Mouse (Mus musculus): ENCODE data around the gene Pgm5. TPM values are rescaled to one million over a fixed set of nuclear protein-coding genes. Genes with fewer than 3 reads are reported as not detected.

The Pgm5 gene
- polyA plus RNA-seq, 1 experiment, result 0.18 TPM

DNA sequence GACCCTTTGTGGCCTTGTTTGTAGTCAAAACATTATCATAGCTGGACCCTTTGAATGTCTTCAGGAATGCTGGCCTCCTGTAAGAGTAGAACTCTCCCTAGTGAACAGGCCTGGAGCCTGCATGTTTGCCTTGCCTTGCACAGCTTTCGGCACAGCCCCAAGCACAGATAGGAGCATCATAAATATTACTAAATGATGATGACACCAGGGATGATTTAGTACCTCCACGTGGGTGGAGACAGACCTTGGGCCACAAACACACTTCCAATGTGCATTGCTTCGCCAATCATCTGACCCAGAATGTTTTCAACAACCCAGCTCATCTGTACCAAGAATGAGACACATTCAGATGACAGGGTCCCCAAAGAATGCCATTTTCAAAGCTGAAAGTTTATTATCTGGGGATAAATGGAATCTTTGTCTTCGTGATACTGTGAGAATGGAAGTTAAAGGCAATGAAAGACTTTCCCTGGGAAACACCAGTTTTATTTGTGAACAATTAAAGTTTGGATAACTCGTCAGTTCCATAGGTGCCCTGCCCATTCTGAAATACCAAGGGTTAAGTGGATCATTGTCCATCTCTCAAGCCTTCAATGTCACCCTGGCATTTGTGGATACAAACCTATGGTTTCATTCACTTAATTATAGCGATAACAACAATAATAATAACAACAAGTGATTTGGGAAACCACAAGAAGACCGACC is 49.4 kb downstream of the Pgm5 start:
- H3K4me1 ChIP-seq (ENCODE audit: control insufficient read depth, insufficient read depth, low read length), result no peaks in the 10 kb centered on the region
- H3K36me3 ChIP-seq (ENCODE audit: control insufficient read depth, insufficient read depth, low read length, poor library complexity, severe bottlenecking), result no peaks in the 10 kb centered on the region
- H3K9ac ChIP-seq (ENCODE audit: low read depth, poor library complexity, severe bottlenecking), result no peak overlapping the region
- no peak overlapping the region for H3K27ac ChIP-seq (ENCODE audit: insufficient read depth, low read length)
- no peaks in the 10 kb centered on the region for H3K27me3 ChIP-seq (ENCODE audit: control insufficient read depth, insufficient read depth, low read length, poor library complexity, severe bottlenecking)
- H3K4me3 ChIP-seq (ENCODE audit: low read depth, low read length), result no peak overlapping the region
- TF ChIP-seq EP300 (IDR thresholded peaks at IDR 0.05; ENCODE audit: insufficient read depth, low read depth, low read length), result no peak
- TF ChIP-seq CTCF (IDR thresholded peaks at IDR 0.05; ENCODE audit: low read depth, low read length), result no peak
- TF ChIP-seq POLR2A (IDR thresholded peaks at IDR 0.05; ENCODE audit: insufficient read depth, low read length), result no peak
- H3K9me3 ChIP-seq (replicated peaks; ENCODE audit: control insufficient read depth, insufficient read depth, low read length, poor library complexity, severe bottlenecking), result no peaks in the 10 kb centered on the region

DNA sequence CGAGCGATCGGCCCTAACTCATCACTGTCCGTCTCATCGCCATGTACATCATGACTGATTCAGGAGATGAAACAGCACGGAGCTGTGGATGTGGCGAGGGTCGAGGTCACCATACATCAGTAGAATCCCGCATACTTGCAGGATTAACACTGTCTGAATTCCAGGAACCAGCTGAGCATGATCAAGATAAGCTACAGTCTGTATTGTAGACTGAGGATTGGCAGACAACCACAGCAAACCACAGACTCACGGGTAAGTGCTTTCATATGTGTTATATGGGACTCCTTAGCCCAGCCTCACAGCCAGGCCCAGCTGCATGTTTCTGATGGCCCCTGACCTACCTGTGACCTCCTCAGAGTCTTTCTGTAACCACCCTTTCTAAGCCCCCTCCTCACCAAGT is 50.2 kb downstream of the Pgm5 start:
- no peaks in the 10 kb centered on the region for H3K27me3 ChIP-seq (ENCODE audit: control insufficient read depth, insufficient read depth, low read length, poor library complexity, severe bottlenecking)
- H3K4me1 ChIP-seq (ENCODE audit: control insufficient read depth, insufficient read depth, low read length), result no peaks in the 10 kb centered on the region
- TF ChIP-seq EP300 (IDR thresholded peaks at IDR 0.05; ENCODE audit: insufficient read depth, low read depth, low read length) (no peak), POLR2A (IDR thresholded peaks at IDR 0.05; ENCODE audit: insufficient read depth, low read length) (no peak), CTCF (IDR thresholded peaks at IDR 0.05; ENCODE audit: low read depth, low read length) (no peak)
- no peak overlapping the region for H3K9ac ChIP-seq (ENCODE audit: low read depth, poor library complexity, severe bottlenecking)
- H3K27ac ChIP-seq (ENCODE audit: insufficient read depth, low read length), result no peak overlapping the region
- H3K4me3 ChIP-seq (ENCODE audit: low read depth, low read length), result no peak overlapping the region
- no peaks in the 10 kb centered on the region for H3K36me3 ChIP-seq (ENCODE audit: control insufficient read depth, insufficient read depth, low read length, poor library complexity, severe bottlenecking)
- H3K9me3 ChIP-seq (replicated peaks; ENCODE audit: control insufficient read depth, insufficient read depth, low read length, poor library complexity, severe bottlenecking), result no peaks in the 10 kb centered on the region

DNA sequence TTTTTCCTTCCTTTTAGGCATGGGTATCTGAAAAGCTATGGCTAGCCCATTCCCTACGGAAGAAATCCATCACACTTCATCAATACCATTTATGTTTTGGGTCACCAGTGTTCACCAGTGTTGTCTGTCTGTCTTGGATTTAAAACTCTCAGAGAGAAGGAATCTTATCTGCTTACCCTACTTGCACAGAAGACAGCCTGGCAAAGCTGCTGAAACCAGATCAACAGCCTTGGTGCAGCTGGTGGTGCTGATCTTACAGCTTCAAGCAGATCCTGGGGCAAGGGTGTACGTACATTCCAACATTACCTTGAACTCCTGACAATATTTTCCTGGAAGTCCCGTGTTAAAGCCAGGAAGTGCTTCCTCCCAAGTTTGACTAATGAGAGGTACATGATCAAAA is 55.6 kb downstream of the Pgm5 start:
- Histone ChIP-seq H3K27me3 (ENCODE audit: control insufficient read depth, insufficient read depth, low read length, poor library complexity, severe bottlenecking) (no peaks in the 10 kb centered on the region), H3K4me3 (ENCODE audit: low read depth, low read length) (no peak overlapping the region), H3K27ac (ENCODE audit: insufficient read depth, low read length) (no peak overlapping the region), H3K9ac (ENCODE audit: low read depth, poor library complexity, severe bottlenecking) (no peak overlapping the region), H3K9me3 (replicated peaks; ENCODE audit: control insufficient read depth, insufficient read depth, low read length, poor library complexity, severe bottlenecking) (no peaks in the 10 kb centered on the region), H3K36me3 (ENCODE audit: control insufficient read depth, insufficient read depth, low read length, poor library complexity, severe bottlenecking) (no peaks in the 10 kb centered on the region), H3K4me1 (ENCODE audit: control insufficient read depth, insufficient read depth, low read length) (no peaks in the 10 kb centered on the region)
- TF ChIP-seq CTCF (IDR thresholded peaks at IDR 0.05; ENCODE audit: low read depth, low read length), result no peak

DNA sequence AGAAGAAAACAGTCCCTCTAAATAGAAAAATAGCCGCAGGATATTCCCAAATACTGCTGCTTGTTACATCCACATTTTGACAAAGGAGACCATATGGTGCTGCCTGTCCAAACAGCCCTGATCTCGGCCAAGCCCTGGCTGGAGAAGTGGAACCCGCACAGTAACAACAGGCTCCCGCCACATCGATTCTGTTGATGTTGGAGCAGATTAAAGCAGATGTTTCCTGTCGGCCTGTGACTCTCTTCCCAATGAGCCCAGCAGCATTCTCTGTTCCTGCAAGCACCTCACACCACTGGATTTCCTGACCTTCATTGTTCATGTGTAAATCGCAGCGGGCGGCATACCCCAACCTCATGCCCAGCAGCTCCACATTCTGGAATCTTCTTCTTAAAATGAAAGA is 64.0 kb downstream of the Pgm5 start:
- no peaks in the 10 kb centered on the region for H3K4me1 ChIP-seq (ENCODE audit: control insufficient read depth, insufficient read depth, low read length)
- H3K36me3 ChIP-seq (ENCODE audit: control insufficient read depth, insufficient read depth, low read length, poor library complexity, severe bottlenecking), result no peaks in the 10 kb centered on the region
- no peak overlapping the region for H3K27ac ChIP-seq (ENCODE audit: insufficient read depth, low read length)
- H3K9ac ChIP-seq (ENCODE audit: low read depth, poor library complexity, severe bottlenecking), result no peak overlapping the region
- no peaks in the 10 kb centered on the region for H3K27me3 ChIP-seq (ENCODE audit: control insufficient read depth, insufficient read depth, low read length, poor library complexity, severe bottlenecking)
- H3K4me3 ChIP-seq (ENCODE audit: low read depth, low read length), result no peak overlapping the region
- TF ChIP-seq CTCF (IDR thresholded peaks at IDR 0.05; ENCODE audit: low read depth, low read length) (no peak), EP300 (IDR thresholded peaks at IDR 0.05; ENCODE audit: insufficient read depth, low read depth, low read length) (no peak), POLR2A (IDR thresholded peaks at IDR 0.05; ENCODE audit: insufficient read depth, low read length) (no peak)
- H3K9me3 ChIP-seq (replicated peaks; ENCODE audit: control insufficient read depth, insufficient read depth, low read length, poor library complexity, severe bottlenecking), result no peaks in the 10 kb centered on the region

DNA sequence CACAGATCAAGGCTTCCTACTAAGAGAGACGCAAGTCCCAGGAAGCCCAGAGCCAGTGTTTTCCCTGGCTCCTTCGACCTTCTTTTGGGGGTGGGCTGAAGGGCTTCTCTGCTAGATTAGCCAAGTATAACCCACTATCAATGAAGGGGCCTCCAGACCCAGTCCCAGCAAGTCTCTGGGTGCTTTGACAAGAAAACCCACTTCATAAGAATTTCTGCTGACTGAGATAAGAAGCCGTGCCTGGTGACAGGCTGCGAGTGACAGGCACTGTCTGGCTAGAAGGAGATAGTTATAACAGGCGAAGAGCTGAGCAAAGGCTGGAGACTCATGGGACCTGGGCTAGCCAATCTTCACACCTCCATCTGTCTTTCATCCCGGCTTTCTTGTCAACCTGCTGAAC is 67.3 kb downstream of the Pgm5 start:
- Histone ChIP-seq H3K4me1 (ENCODE audit: control insufficient read depth, insufficient read depth, low read length) (no peaks in the 10 kb centered on the region), H3K9ac (ENCODE audit: low read depth, poor library complexity, severe bottlenecking) (no peak overlapping the region), H3K4me3 (ENCODE audit: low read depth, low read length) (no peak overlapping the region), H3K36me3 (ENCODE audit: control insufficient read depth, insufficient read depth, low read length, poor library complexity, severe bottlenecking) (no peaks in the 10 kb centered on the region), H3K9me3 (replicated peaks; ENCODE audit: control insufficient read depth, insufficient read depth, low read length, poor library complexity, severe bottlenecking) (no peaks in the 10 kb centered on the region), H3K27ac (ENCODE audit: insufficient read depth, low read length) (no peak overlapping the region), H3K27me3 (ENCODE audit: control insufficient read depth, insufficient read depth, low read length, poor library complexity, severe bottlenecking) (no peaks in the 10 kb centered on the region)
- no peak for TF ChIP-seq CTCF (IDR thresholded peaks at IDR 0.05; ENCODE audit: low read depth, low read length)
- TF ChIP-seq EP300 (IDR thresholded peaks at IDR 0.05; ENCODE audit: insufficient read depth, low read depth, low read length), result no peak
- TF ChIP-seq POLR2A (IDR thresholded peaks at IDR 0.05; ENCODE audit: insufficient read depth, low read length), result no peak

DNA sequence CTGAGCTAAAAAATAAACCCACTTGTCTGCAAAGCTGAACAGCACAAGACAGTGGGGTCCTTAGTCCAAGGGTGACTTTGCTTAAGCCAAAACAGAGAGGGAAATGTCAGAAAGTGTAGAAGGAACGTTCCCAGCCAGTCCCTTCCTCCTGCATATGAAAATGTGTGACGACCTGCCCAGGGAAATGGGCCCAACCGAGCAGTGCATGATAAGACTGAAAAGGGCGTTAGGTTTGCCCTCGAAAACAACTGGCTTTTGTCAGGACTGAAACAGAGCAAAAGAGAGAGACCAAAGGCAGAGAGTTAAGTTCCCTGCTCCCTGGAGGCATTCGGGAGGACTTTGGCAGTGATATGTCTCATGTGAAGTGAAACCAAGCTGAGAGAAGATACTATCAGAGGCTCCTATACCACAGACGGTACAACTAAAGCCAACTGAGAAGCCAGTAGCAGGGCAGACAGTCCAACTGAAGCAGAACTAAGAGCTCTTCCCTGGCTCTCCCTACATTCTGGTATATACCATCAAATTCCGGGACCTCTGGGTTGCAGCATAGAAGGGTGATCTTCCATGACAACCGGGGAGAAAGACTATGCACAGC is 68.0 kb downstream of the Pgm5 start:
- Histone ChIP-seq H3K4me3 (ENCODE audit: low read depth, low read length) (no peak overlapping the region), H3K4me1 (ENCODE audit: control insufficient read depth, insufficient read depth, low read length) (no peaks in the 10 kb centered on the region), H3K9me3 (replicated peaks; ENCODE audit: control insufficient read depth, insufficient read depth, low read length, poor library complexity, severe bottlenecking) (no peaks in the 10 kb centered on the region), H3K36me3 (ENCODE audit: control insufficient read depth, insufficient read depth, low read length, poor library complexity, severe bottlenecking) (no peaks in the 10 kb centered on the region), H3K27me3 (ENCODE audit: control insufficient read depth, insufficient read depth, low read length, poor library complexity, severe bottlenecking) (no peaks in the 10 kb centered on the region), H3K9ac (ENCODE audit: low read depth, poor library complexity, severe bottlenecking) (no peak overlapping the region), H3K27ac (ENCODE audit: insufficient read depth, low read length) (no peak overlapping the region)
- TF ChIP-seq POLR2A (IDR thresholded peaks at IDR 0.05; ENCODE audit: insufficient read depth, low read length), result no peak
- TF ChIP-seq CTCF (IDR thresholded peaks at IDR 0.05; ENCODE audit: low read depth, low read length), result no peak
- TF ChIP-seq EP300 (IDR thresholded peaks at IDR 0.05; ENCODE audit: insufficient read depth, low read depth, low read length), result no peak

Data from ES-Bruce4 (cell line).